Mouse (Mus musculus) spleen, postnatal 14 days (tissue): ENCODE data around the gene Pla2g3.

ENCODE experiments used
- DNase-seq, 2 experiments: peaks; one replicate each; pipeline ENCODE4 v3.0.0; 2021 to 2022; ENCODE audit warnings: low spot score in 2 of 2

The Pla2g3 gene

DNA sequence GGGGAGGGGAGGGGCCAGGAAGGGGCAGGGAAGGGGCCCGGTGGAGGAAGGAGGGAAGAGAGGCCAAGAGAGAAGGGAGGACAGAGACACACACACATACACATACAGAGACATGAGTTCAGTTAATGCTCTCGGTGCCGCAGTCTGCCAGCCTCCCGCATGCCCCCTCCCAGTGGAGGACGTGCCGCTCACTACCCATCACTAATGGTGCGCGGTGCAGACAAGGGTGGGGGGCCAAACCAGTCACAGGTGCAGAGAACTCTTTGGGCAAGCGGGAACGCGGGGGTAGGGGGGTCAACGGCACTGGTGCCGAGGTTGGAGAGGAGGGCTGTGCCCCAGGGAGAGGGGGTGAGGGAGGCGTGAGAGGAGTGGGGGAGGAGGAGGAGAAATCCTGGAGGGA, 32.8 kb downstream of the Pla2g3 start:
- no peak for DNase-seq

DNA sequence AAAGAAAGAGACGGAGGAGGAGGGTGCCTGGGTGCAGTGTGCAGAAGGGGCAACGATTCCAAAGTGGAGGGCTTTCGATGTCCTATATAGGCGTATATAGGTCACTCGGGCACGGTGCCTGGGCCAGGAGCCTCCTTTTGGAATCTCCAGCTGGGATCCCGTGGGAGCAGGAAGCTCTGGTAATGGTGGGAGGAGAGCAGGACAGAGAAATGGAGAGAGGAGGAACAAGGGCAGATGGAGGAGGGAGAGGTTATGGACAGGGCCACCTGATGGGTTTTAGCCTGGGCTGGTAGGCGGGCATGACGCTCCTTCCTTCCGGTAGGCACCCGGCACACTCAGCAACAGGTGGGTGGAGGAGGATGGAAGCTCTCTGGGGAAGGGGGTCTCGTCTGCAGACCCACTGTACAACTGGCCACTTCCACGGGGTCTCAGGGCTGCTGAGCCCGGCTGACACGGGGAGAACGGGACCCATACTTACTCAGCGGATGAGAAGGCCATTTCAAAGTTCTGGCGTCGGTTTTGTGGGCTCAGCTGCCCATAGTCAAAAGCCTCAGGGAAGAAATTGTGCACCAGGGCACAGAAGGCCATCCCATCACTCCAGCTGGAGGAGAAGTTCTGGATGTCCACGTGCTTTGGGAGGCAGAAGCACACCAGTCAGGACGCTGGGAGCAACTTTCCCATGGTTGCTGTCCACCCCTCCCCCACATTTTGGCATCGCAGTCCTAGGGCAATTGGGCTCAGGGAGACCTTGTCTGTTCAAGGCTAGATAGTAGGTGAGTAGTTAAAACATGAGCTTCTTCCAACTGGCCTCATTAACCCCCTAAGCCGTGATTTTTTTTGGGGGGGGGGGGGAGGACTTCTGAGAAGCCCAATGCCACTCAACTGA, 33.5 kb downstream of the Pla2g3 start:
- no peak for DNase-seq

DNA sequence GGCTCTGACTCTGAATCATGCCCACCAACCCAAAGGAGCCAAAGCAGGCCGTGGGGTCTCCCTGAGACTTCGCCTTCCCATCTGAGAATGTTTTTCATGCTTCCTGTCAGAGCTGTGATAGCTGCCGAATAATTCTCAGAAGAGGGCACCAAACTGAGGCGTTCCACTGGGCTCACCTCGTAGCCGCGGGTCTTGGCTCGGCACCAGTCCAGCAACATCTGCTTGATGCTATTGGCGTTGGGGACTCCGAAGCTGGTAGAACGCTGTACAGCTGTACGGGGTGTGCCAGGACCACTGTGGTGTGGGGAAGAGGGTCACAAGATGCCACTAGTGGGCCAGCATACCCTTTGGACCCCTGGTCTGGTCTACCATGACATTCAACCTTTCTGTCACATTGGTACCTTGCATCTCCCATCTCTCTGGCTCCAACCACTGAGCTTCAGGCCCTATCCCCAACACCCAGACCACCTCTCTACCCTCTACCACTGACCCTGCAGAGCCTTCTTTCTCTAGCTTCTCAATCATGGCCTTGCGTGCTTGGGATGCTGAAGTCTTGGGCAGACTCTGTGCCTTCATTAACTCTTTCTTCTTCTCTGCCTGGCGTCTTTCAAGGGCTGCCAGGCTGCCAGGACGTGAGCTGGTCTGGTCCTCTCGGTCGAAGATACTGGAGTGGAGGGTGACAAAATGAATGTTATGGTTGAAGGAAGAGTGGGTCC, 34.4 kb downstream of the Pla2g3 start:
- DNase-seq = no peak

DNA sequence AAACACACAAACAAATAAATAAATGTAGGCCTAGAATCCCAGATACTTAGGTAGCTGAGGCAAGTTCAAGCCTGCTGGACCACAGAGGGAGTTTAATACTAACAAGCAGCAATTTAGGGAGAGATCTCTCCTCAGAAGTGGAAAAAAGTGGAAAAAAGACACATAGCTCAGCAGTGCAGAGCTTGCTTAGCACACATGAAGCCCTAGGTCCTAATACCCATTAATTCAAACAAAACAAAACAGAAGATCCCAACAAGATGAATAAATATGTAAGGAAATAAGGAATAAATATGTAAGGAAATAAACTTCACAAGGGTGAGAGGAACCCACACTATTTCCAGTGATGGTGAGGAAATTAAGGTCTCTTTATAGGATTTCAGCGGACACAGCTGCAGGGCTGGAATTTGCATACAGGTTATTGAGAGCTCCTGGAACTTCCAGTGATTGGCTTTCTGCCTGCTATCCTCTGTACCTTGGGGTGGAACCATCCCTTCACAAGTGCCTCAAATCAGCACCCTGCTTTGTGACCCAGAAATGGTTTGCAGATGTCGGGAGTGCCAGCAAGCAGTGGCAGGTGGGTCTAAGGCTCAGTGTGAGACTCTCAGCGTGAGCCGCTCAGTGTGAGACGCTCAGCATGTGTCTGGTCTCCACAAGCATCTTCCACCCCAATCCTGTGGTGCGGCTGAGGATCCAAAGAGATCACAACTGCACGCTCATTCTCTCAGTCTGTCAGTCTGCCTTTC, 35.9 kb downstream of the Pla2g3 start:
- no peak for DNase-seq

DNA sequence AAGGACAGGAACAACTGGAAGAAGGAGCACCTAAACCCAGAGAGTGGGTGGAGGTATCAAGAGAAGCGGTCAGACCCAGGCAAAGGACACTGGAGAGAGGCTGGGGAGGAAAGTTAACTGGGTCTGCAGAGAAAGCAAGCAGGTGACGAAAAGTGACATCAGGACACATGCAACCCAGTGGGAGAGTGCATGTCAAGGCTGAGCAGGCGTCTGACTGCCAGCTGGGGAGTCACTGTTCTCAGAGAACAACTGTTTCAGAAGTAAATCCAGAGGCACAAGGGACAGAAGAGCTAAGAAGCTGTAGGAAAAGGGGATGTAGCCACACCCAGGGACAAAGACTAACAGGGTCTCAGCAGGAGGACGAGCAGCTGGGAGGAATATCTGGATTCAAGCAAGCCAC, 37.5 kb downstream of the Pla2g3 start:
- no peak for DNase-seq

DNA sequence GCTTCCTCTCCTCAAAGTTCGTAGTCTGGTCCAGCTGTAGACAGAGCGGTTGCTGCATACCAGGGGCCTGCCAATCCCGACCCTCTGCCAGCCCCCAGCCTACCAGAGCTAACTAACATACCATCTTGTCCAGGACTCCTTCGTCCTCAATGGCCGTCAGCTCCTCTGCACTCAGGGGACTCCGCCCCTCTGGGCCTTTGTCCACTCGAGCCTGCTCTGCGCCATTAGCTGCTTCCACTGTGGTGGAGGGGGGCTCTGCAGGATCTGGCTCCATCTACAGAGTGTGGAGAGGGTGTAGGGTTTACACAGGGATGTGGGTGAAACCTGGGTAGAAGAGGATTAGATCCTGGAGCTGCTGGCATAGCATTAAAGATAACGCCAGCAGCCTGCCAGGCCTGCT, 38.1 kb downstream of the Pla2g3 start:
- no peak for DNase-seq

DNA sequence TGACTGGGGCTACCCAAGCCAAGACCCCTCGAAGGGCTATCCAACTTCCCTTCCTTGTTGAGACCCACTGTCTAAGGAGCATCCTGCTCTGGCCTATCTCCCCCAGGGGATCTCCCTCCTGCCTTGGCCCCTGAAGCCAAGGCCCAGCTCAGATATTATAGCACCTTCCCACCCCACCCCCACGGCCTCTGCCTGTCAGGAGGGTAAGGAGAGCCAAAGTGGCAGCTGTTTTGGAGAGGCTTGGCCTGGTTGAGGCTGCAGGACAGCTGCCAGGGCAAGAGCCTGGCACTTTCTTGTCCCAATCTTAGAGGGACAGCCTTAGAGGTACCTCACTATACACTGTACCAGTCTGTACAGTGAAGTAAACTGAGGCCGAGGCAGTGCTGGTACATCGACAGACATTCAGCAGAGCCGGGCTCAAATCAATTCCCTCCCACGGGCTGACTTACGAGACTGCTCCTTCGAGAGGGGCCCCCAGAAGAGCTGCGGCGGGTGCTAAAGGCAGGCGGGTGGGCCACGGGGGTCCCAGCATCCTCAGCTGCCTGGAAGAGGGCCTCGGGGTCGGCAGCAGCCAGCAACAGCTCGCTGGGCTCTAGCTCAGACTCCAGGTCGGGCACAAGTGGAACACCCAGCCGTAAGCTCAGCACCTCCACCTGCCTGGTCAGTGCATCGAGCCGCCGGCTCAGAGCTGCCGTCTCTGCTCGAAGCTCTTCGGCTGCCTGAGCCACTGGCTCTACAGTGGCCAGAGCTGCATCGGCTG, 39.1 kb downstream of the Pla2g3 start:
- no peak for DNase-seq

DNA sequence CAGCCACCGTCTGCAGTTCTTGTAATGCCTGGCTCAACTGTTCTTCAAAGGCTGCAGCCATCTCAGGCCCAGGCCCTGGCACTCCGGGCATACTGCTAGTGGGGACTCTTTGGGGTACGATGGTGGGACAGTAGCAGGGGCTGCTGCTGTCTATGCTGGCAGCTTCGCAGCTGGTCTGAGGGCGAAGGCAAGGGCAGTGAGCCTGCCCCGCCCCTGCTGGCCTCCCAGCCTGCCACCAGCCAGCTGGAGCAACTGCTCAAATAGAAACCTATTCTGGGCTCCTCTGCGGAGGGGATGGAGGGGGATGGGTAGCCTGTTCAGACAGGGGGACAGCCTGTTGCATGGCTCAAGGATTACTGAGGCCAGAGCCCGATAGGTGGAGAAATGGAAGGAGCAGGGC, 39.7 kb downstream of the Pla2g3 start:
- no peak for DNase-seq

DNA sequence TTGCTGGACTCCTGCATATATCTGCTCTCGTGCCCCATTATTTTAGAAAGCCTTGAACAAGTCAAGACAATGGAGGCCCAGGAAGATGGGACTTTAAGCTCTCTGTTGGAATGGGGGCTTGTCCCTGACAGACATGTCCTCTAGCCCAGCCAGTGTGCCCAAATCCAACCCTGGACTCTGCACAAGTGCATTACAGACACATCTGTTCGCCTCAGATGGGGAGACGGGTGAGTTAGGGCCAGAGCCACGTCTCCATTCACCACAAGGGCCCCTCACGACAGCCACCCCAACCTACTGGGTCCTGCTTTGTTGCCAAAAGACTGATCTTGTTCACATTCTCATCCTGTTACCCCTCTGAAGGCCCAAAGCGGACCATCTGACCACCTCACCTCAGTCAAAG, 40.1 kb downstream of the Pla2g3 start:
- no peak for DNase-seq

DNA sequence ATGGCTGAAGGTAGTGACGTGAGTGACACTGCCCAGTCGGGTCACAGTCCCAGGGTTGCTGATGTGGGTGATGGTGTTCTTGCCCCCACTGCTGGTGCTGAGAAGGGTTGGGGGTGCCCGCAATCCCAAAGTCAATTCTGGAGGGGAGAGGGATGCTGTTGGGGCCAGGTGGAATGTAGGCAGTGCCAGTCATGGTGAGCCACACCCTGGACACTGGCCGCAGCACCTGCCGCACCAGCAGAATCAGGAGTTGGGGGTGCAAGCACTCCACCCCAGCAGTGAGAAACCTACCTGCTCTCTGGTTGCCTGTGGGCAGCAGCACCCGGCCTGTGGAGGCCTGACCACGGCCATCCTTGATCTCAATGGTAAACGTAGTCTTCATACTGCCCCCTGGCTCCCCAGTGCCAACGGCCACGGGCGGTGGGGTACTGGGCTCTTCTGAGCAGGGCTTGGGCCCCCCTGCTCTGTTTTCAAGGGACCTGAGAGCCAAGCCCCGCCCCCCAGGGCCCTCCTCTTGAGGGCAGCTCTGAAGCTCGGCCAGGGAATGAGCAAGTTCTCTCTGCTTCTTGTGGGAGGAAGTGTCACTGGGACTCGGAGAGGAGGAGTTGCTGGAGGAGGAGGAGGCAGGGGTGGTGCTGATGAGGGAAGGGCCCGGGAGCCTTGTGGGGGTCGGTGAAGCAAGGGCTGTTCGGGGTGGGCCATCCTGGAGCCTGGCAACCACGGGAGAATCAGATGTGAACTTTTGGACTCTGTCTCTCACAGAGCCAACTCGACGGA, 41.6 kb downstream of the Pla2g3 start:
- no peak for DNase-seq

DNA sequence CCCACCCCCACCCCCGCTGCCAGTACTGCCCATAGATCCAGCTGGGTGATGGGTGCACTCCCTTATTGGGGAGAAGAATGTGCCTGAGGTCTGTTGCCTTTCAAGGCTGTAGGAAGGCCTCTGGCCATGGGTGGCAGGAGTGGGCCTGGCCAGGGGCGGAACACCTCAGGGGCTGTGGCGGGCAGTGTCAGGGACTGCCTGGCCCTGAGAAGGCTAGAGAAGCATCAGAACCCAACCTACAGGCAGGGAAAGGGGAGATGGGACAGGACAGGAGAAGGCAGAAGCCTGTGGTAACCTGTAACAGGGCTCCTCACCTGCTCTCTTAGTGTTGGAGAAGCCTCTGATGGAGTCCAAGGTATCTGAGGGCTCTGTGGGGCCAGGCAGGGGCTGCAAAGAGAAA, 42.6 kb downstream of the Pla2g3 start:
- no peak for DNase-seq

DNA sequence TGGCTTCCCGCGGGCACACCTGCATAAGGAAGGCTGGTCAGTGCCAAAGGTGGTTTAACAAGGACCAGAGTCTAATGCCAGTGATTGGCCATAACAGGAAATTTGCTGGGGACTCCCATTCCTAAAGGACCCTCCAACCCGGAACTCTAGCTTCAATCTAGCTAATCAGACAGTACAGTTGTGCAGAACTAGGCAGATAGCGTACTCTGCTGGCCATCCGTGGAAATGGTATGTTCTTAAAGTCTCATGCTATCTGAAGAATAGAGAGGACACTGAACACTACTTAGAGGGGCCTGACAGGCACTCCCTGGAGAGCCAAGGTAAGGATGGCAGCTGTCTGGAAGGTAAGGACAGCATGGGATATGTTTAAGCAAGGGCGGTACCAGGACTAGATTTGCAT, 43.5 kb downstream of the Pla2g3 start:
- no peak for DNase-seq

DNA sequence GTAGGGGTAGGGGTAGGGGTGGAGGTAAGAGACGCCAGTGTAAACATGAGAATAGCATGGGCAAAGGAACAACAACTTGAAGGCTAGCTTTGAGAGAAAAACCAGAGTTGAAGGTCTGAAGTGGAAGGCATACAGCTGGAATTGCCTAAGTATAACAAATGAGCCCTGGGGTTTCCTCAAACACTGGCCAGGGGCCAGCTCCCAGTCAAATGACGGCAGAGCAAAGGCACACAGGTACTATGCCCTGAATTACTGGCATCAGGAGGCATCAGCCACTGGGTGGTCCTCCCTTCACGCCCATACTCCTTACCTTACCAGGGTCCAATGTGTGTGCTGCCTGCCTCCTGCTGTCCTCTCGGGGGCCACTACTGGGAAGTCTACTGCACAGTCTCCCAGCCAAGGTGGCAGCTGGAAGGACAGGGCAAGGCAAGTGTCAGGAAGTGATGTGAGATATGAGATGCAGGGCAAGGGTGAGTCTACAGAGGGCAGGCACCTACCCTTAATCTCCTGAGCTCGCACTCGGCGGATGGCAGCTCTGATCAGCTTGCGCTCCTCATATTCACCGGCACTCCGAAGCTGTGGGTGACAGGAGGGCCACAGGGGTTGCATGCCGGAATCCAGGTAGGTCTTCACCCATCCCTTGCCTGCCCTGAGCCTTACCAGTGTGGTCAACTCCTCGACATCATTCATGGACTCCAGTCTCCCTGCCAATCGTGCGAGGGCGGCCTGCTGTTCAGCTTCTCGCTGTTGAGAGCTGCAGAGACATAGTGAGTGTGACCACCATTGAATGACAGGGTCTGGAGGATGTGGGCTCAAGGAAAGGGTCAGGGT, 44.2 kb downstream of the Pla2g3 start:
- DNase-seq = no peak

DNA sequence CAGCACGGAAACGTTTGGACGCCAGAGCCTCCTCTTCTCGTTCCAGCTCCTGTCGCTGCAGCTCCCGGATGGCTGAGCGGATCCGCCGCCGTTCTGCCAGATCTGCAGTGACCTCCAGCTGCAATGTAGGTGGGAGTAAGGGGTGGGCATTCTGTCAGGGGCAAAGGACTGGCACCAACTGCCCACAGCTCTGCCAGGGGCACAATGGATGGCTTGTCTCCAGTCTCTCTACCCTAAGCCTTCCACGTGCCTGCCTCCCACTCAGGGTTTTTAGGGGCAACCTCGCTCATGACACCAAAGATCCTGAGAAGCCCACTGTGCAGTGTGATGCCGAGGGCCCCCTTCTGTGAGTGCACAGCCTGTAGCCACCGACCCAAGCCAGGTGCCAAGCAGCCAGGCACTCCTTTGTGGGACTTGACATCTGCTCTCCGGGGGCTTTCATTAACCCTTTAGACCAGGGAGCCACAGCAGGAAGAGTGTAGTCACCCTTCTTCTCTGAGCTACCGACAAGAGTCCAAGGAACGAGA, 45.4 kb downstream of the Pla2g3 start:
- DNase-seq = no peak

DNA sequence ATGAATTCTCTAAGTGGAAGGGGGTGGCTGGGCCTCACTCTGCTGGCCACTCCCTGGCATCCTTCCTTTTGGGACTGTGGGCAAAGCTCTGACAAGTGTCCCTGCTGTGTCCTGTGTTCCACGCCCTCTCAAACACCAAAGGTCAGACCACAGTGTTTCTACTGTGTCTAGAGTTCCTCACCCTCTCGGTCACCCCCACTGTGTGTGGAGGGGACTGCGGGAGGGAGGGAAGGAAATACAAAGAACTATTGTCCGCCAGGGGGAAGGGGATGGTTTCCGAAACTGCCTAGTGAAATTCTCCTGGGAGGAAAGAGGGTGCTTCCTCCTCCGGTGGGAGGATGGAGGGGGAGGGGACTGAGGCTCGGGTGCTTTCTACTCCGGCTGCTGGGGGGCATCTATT, 46.9 kb downstream of the Pla2g3 start:
- DNase-seq = no peak

DNA sequence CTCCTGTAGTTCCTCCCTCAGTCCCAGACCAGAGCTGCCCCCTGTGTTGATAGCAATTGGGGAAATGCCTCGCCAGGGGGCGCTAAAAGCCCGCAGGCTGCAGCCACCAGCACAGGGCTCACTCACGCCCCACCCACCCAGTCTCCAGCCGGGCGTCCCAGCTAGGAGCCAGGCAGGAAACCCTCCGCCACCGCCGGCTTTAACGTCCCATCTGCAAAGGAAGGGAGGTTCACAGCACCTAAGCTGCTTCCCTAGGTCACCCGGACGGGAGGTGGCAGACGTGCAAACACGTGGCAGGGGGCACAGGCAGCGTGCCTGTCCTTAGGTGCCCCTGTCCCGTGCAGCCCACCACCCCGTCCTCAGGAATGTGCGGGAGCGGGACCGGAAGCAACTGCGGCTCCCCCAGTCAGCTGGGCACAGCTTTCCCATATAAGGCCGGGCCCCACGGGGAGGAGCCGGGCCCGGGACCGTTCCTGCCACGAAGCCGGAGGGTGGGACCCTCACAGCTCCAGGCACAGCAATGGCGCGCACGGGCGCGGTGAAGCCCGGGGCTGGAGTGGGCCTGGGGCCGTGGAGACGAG, 47.4 kb downstream of the Pla2g3 start:
- DNase-seq = peak; percentile 81 to 87

DNA sequence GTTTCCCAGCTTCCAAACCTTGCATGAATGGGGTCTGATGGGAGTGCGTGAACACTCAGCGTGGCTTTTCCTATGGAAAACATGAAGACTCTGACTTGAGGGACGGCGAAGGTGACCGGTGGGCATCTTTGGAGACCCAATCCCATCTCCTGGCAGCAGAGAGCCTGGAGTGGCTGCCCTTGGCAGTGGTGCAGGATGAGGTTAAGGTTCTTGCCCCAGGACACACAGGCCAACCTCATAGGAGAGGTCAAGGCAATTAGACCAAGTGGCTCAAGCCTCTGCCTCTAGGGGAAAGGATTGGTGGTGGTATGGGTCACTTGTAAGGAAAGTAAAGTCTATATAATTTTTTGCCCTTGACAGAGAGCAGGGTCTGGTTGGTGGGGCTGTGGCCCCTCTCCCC, 48.0 kb downstream of the Pla2g3 start:
- DNase-seq = no peak

DNA sequence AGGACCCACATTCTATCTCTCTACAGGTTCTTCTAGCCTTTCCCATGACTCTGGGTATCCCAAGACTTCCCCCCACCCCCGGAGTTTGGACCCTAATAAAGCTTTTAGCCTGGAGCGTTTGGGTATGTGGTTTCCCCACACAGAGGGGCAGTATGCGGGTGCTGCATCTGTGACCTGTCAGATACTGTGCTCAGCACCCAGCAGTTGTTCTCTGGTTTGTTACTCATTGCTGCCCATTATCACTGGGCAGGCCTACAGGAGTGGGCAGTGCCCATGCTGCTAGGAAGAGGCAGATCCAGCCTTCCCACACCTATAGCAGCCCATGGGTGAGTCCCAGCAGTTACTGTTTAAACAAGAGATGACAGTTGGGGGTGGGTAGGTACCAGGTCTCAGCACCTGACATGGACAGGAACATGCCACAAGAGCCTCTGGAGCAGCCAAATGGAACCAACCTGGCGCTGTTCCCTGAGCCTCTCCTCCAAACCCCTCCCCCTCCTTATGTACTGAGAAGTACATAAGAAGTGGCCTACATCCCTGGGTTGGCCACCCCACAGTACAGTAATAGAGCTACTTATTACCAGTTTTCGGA, 48.8 kb downstream of the Pla2g3 start:
- no peak for DNase-seq

DNA sequence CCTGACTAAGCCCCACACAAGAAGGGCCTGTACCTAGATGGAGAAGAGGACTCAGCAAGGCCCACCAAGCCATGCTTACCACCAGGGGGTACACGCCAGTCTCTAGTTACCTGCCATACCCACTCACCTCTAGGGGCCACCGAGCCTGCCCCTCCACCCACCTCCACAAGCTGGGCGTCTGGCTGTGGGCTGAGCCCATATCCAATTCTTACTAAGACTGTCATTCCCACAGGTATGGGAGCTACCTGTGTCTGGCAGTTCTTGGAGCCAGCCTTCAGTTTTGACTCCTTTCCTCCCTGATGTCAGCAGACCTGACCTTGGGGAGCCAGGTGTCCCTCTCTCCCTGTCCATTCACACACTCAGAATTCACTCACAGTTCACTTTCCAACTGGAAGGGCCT, 49.6 kb downstream of the Pla2g3 start:
- no peak for DNase-seq
